Comparison of ENCODE assay signal across 9 mouse cellular contexts in the genomic region with DNA sequence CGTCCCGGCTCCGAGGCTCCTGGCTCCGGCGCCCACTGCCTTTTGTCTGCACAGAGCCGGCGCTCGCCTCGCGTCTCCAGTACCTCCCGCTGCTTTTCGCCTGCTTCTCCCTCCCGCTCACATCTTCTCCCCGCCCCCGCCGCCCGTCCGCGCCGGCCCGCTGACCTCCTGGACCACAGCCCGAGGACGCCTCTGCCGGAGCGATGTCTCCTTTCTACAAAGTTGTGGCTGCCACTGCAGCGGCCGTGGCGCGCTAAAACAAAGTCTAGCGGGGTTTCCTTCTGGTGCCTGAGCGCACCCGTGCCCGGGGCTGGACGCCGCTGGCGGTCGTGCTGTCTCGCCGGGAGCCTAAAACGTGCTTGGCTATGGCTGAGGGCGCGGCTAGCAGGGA. TPM values are rescaled to one million over a fixed set of nuclear protein-coding genes. Genes with fewer than 3 reads are reported as not detected.
DNase-seq lines count a peak whose midpoint lies in the region; ATAC-seq and TF ChIP-seq lines count a peak whose summit lies in the region.
"Had no signal": no experiment of that assay in that cellular context is flagged by ENCODE, and none has a peak within 500 bp of the region (broad histone marks: within the 10 kb centered on the region; RNA-seq: fewer than 3 reads in every experiment).

No protein-coding gene starts in this region.

- H3K4me1 ChIP-seq in hindbrain, postnatal 0 days (ENCODE audit: insufficient read depth, low read length), result peaks cover 9% of the 10 kb centered on the region; the same call in 1 of the 2 replicates
- H3K4me1 ChIP-seq in limb, embryonic 14.5 days (ENCODE audit: control insufficient read depth, insufficient read depth, low read length), result peaks cover 5% of the 10 kb centered on the region; the same call in 1 of the 2 replicates
- H3K4me1 ChIP-seq in midbrain, embryonic 16.5 days (ENCODE audit: control insufficient read depth, insufficient read depth, low read length), result peaks cover 19% of the 10 kb centered on the region

- H3K9me3 ChIP-seq in hindbrain, postnatal 0 days (ENCODE audit: low read length), result no peaks in the 10 kb centered on the region
- H3K9me3 ChIP-seq in limb, embryonic 14.5 days (ENCODE audit: control insufficient read depth, low read length), result no peaks in the 10 kb centered on the region
- no peaks in the 10 kb centered on the region for H3K9me3 ChIP-seq in midbrain, embryonic 16.5 days (replicated peaks; ENCODE audit: control insufficient read depth, low read length, poor library complexity, severe bottlenecking)

- WGBS in hindbrain, postnatal 0 days, result under 1% methylated on average over 42 of the region's 42 CpGs
- under 1% methylated on average over 36 of the region's 42 CpGs for WGBS in limb, embryonic 14.5 days
- WGBS in midbrain, embryonic 16.5 days, result 0% methylated on average over 27 of the region's 42 CpGs

- DNase-seq in layer of hippocampus, adult 11-12 months (ENCODE audit: low spot score), result peak; percentile 73
- DNase-seq in layer of hippocampus, adult 9-10 months (ENCODE audit: low spot score), result no peak
- DNase-seq in adrenal gland, postnatal 25 days, result peak; percentile 81
- peak; percentile 80 for DNase-seq in gastrocnemius, postnatal 10 days
- peak; percentile 74 for DNase-seq in hindbrain, postnatal 0 days (ENCODE audit: low spot score)
- peak; percentile 21 for DNase-seq in limb, embryonic 14.5 days (ENCODE audit: low spot score)
- DNase-seq in urinary bladder, postnatal 25 days (ENCODE audit: low spot score), result peak; percentile 63

- peak overlapping the region; percentile 69 for H3K9ac ChIP-seq in hindbrain, postnatal 0 days (replicated peaks; ENCODE audit: low read length)
- peak overlapping the region; percentile 69 for H3K9ac ChIP-seq in limb, embryonic 14.5 days (ENCODE audit: low read depth, low read length, severe bottlenecking)
- peak overlapping the region; percentile 87 for H3K9ac ChIP-seq in midbrain, embryonic 16.5 days (ENCODE audit: low read depth, low read length)

- H3K27me3 ChIP-seq in hindbrain, postnatal 0 days (ENCODE audit: insufficient read depth, low read length), result no peaks in the 10 kb centered on the region
- H3K27me3 ChIP-seq in limb, embryonic 14.5 days (ENCODE audit: control insufficient read depth, insufficient read depth, low read length), result peaks cover 7% of the 10 kb centered on the region; the same call in 1 of the 2 replicates
- peaks cover 2% of the 10 kb centered on the region; the same call in 1 of the 2 replicates for H3K27me3 ChIP-seq in midbrain, embryonic 16.5 days (ENCODE audit: control insufficient read depth, insufficient read depth, low read depth, low read length)

- no peak; the same call in 1 of the 2 replicates for ATAC-seq in hindbrain, postnatal 0 days
- peak; percentile 42 for ATAC-seq in limb, embryonic 14.5 days (ENCODE audit: low FRiP score, low read depth)
- ATAC-seq in midbrain, embryonic 16.5 days, result peak; percentile 71

- no peaks in the 10 kb centered on the region for H3K36me3 ChIP-seq in hindbrain, postnatal 0 days (ENCODE audit: insufficient read depth, low read length)
- H3K36me3 ChIP-seq in limb, embryonic 14.5 days (ENCODE audit: control insufficient read depth, insufficient read depth, low read length), result no peaks in the 10 kb centered on the region
- H3K36me3 ChIP-seq in midbrain, embryonic 16.5 days (ENCODE audit: control insufficient read depth, insufficient read depth, low read length), result no peaks in the 10 kb centered on the region

- TF ChIP-seq CTCF in hindbrain, postnatal 0 days (IDR thresholded peaks at IDR 0.05; ENCODE audit: low read depth), result no peak

- peak overlapping the region; percentile 86 for H3K4me2 ChIP-seq in hindbrain, postnatal 0 days (ENCODE audit: low read depth, low read length)
- H3K4me2 ChIP-seq in limb, embryonic 14.5 days (replicated peaks; ENCODE audit: low read depth, low read length, severe bottlenecking), result peak overlapping the region; percentile 100
- H3K4me2 ChIP-seq in midbrain, embryonic 16.5 days (ENCODE audit: low read length), result peak overlapping the region; percentile 94

- peak overlapping the region; percentile 70 for H3K27ac ChIP-seq in hindbrain, postnatal 0 days
- H3K27ac ChIP-seq in limb, embryonic 14.5 days (replicated peaks; ENCODE audit: low read depth, low read length), result peak overlapping the region; percentile 61; the same call in 1 of the 2 replicates
- peak overlapping the region; percentile 77 for H3K27ac ChIP-seq in midbrain, embryonic 16.5 days (ENCODE audit: low read length)

- TF ChIP-seq POLR2A in limb, embryonic 14.5 days (IDR thresholded peaks at IDR 0.05; ENCODE audit: borderline replicate concordance, extremely low read depth, insufficient read depth, insufficient read length), result no peak

- H3K4me3 ChIP-seq in hindbrain, postnatal 0 days (ENCODE audit: low read length), result peak overlapping the region; percentile 84
- peak overlapping the region; percentile 70 for H3K4me3 ChIP-seq in limb, embryonic 14.5 days (replicated peaks; ENCODE audit: low read length)
- H3K4me3 ChIP-seq in midbrain, embryonic 16.5 days (ENCODE audit: low read depth, low read length), result peak overlapping the region; percentile 90

RNA-seq across cellular contexts. Expression of a gene that starts 0.3 kb away (rescaled TPM):
- 5.0 TPM in 2 replicates for total RNA-seq in adrenal gland, postnatal 25 days (2021)
- total RNA-seq in gastrocnemius, postnatal 10 days (2021), result 1 to 10 TPM; 7.4 to 7.7 TPM
- 7.2 and 8.2 TPM in 2 replicates for total RNA-seq in hindbrain, postnatal 0 days (2014; rRNA removed)
- 4.0 and 4.3 TPM in 2 replicates for polyA plus RNA-seq in hindbrain, postnatal 0 days (2015; fragmentation: Nextera tagmentation; extraction: Ambion mirVana)
- 2.0 and 2.3 TPM in 2 replicates for polyA plus RNA-seq in limb, embryonic 14.5 days (2012; rRNA removed)
- polyA plus RNA-seq in limb, embryonic 14.5 days (2014; fragmentation: Nextera tagmentation; extraction: Ambion mirVana), result 1.8 and 2.8 TPM in 2 replicates
- 4.1 and 4.4 TPM in 2 replicates for polyA plus RNA-seq in midbrain, embryonic 16.5 days (2015; fragmentation: Nextera tagmentation; extraction: Ambion mirVana)
- total RNA-seq: MEL had no signal

RNA-seq across cellular contexts. Expression of a gene that starts 42.7 kb away (rescaled TPM):
- total RNA-seq in adrenal gland, postnatal 25 days (2021), result 0.70 TPM in 1 of 2 replicates, not detected in the other
- total RNA-seq in gastrocnemius, postnatal 10 days (2021), result under 1 TPM in 1 of 2 experiments, not detected in 1; 0.34 TPM
- not detected in 2 replicates for total RNA-seq in hindbrain, postnatal 0 days (2014; rRNA removed)
- 0.29 and 0.49 TPM in 2 replicates for polyA plus RNA-seq in hindbrain, postnatal 0 days (2015; fragmentation: Nextera tagmentation; extraction: Ambion mirVana)
- polyA plus RNA-seq in limb, embryonic 14.5 days (2012; rRNA removed), result 0.23 and 0.24 TPM in 2 replicates
- polyA plus RNA-seq in limb, embryonic 14.5 days (2014; fragmentation: Nextera tagmentation; extraction: Ambion mirVana), result 0.22 and 0.99 TPM in 2 replicates
- 0.53 TPM in 1 of 2 replicates, not detected in the other for polyA plus RNA-seq in midbrain, embryonic 16.5 days (2015; fragmentation: Nextera tagmentation; extraction: Ambion mirVana)
- total RNA-seq: MEL had no signal
